9 mouse cellular contexts compared by ENCODE assay signal in genomic region chr8:26345078-26345477, GRCm38 (mm10).
DNase-seq lines count a peak whose midpoint lies in the region; ATAC-seq and TF ChIP-seq lines count a peak whose summit lies in the region.
"Had no signal": no experiment of that assay in that cellular context is flagged by ENCODE, and none has a peak within 500 bp of the region (broad histone marks: within the 10 kb centered on the region; RNA-seq: fewer than 3 reads in every experiment).

No protein-coding gene starts in this region.

- no peak overlapping the region for H3K27ac ChIP-seq in CH12.LX (ENCODE audit: insufficient read depth, low read depth)
- no peak overlapping the region for H3K27ac ChIP-seq in heart, embryonic 14.5 days (replicated peaks in 1 of 2; ENCODE audit: control insufficient read depth in 1 of 2, insufficient read depth in 1 of 2, low read depth in 2 of 2, low read length in 2 of 2)
- H3K27ac ChIP-seq: heart, embryonic 13.5 days had no signal

- in situ Hi-C loops in CH12.LX (cut with MboI; ENCODE audit: low pct_ligation_motif_present, low pct_unique_long_range_greater_than_20kb, low sequenced_read_pairs) = no loop called here

- dilution Hi-C loops in CH12.LX (cut with MboI; ENCODE audit: extremely low pct_ligation_motif_present, extremely low pct_unique_long_range_greater_than_20kb, low sequenced_read_pairs) = no loop called here

- no peak for TF ChIP-seq POLR2A in CH12.LX (IDR thresholded peaks at IDR 0.05; ENCODE audit: low read depth, low read length)
- TF ChIP-seq POLR2A in lung, adult 2 months (IDR thresholded peaks at IDR 0.05; ENCODE audit: borderline replicate concordance, extremely low read depth, low read depth, low read length) = no peak

- peak; percentile 35; the same call in 1 of the 2 replicates for ATAC-seq in heart, embryonic 14.5 days (ENCODE audit: insufficient number of reproducible peaks, insufficient read depth, low FRiP score, low read depth)

- H3K9ac ChIP-seq in CH12.LX (ENCODE audit: insufficient read depth, low read depth) = no peak overlapping the region
- H3K9ac ChIP-seq in heart, embryonic 14.5 days (ENCODE audit: low read length) = no peak overlapping the region
- H3K9ac ChIP-seq: heart, embryonic 13.5 days had no signal

- WGBS in heart, embryonic 14.5 days = 28% methylated on average over 6 of the region's 6 CpGs
- WGBS in lung, adult 2 months = 26% methylated on average over 6 of the region's 6 CpGs

- H3K79me2 ChIP-seq in CH12.LX (replicated peaks; ENCODE audit: control insufficient read depth, extremely low read depth, insufficient read depth, poor library complexity, severe bottlenecking) = no peaks in the 10 kb centered on the region

- H3K4me2 ChIP-seq in CH12.LX (ENCODE audit: insufficient read depth, low read depth, poor library complexity, severe bottlenecking) = no peak overlapping the region
- no peak overlapping the region for H3K4me2 ChIP-seq in heart, embryonic 14.5 days (ENCODE audit: low read length)
- H3K4me2 ChIP-seq: heart, embryonic 13.5 days had no signal

- TF ChIP-seq RAD21 in CH12.LX (IDR thresholded peaks at IDR 0.05; ENCODE audit: low read depth, low read length) = peak; percentile 83

- no peaks in the 10 kb centered on the region for H3K27me3 ChIP-seq in CH12.LX (replicated peaks)
- H3K27me3 ChIP-seq in heart, embryonic 14.5 days (ENCODE audit: control insufficient read depth, insufficient read depth, low read length) = no peaks in the 10 kb centered on the region; the same call in 1 of the 2 replicates

- H3K4me3 ChIP-seq in CH12.LX (replicated peaks in 1 of 3; ENCODE audit: low read depth in 2 of 3, low read length in 2 of 3, poor library complexity in 1 of 3) = no peak overlapping the region
- H3K4me3 ChIP-seq in heart, embryonic 14.5 days (ENCODE audit: control insufficient read depth in 1 of 2, insufficient read depth in 1 of 2, low read depth in 1 of 2, low read length in 2 of 2) = no peak overlapping the region
- H3K4me3 ChIP-seq in lung, adult 2 months (replicated peaks; ENCODE audit: extremely low read depth, low read depth, low read length) = no peak overlapping the region
- H3K4me3 ChIP-seq: heart, embryonic 13.5 days had no signal

- TF ChIP-seq CTCF in CH12.LX (conservative IDR thresholded peaks at IDR 0.05 in 1 of 2, IDR thresholded peaks at IDR 0.05 in 1 of 2; ENCODE audit: low read depth in 2 of 2, low read length in 2 of 2) = peak; percentile 87 to 89
- TF ChIP-seq CTCF in lung, adult 2 months (IDR thresholded peaks at IDR 0.05; ENCODE audit: insufficient read depth, low read length) = peak; percentile 91

- TF ChIP-seq EP300 in CH12.LX (IDR thresholded peaks at IDR 0.05; ENCODE audit: low read length) = no peak

- H3K36me3 ChIP-seq in CH12.LX (replicated peaks in 1 of 2; ENCODE audit: control insufficient read depth in 1 of 2, insufficient read depth in 1 of 2, low read length in 1 of 2) = no peaks in the 10 kb centered on the region
- no peaks in the 10 kb centered on the region for H3K36me3 ChIP-seq in heart, embryonic 14.5 days (ENCODE audit: control insufficient read depth, insufficient read depth, low read length)
- H3K36me3 ChIP-seq: heart, embryonic 13.5 days had no signal

- peak; percentile 63 for DNase-seq in CH12.LX (ENCODE audit: extremely low read depth)
- peak; percentile 18 for DNase-seq in adrenal gland, adult 8-10 months
- peak; percentile 79 for DNase-seq in embryo, embryonic 11 days
- peak; percentile 53 for DNase-seq in kidney, postnatal 14 days
- DNase-seq in lung, adult 2 months = peak; percentile 66
- peak; percentile 67 for DNase-seq in retina, postnatal 1 day
- DNase-seq in thymus, postnatal 4 days = peak; percentile 78

- H3K9me3 ChIP-seq in CH12.LX (replicated peaks; ENCODE audit: low read length) = no peaks in the 10 kb centered on the region
- no peaks in the 10 kb centered on the region for H3K9me3 ChIP-seq in heart, embryonic 14.5 days (ENCODE audit: control insufficient read depth, low read length)
- H3K9me3 ChIP-seq: heart, embryonic 13.5 days had no signal

- 0 out of 4 replicates have a peak, but pooled peaks cover 0 to 4% of the 10 kb centered on the region in 2 experiments for H3K4me1 ChIP-seq in CH12.LX (ENCODE audit: control insufficient read depth in 1 of 2, insufficient read depth in 2 of 2)
- H3K4me1 ChIP-seq in heart, embryonic 14.5 days (ENCODE audit: control insufficient read depth in 2 of 2, insufficient read depth in 2 of 2, low read length in 2 of 2) = no peaks in the 10 kb centered on the region
- H3K4me1 ChIP-seq in lung, adult 2 months (ENCODE audit: control insufficient read depth, insufficient read depth, low read length) = no peaks in the 10 kb centered on the region
- H3K4me1 ChIP-seq: heart, embryonic 13.5 days had no signal

TF ChIP-seq in CH12.LX, 34 proteins besides CTCF, POLR2A, EP300 and RAD21:
- TF ChIP-seq HCFC1 (IDR thresholded peaks at IDR 0.05; ENCODE audit: low read depth, low read length) (no peak), IRF4 (IDR thresholded peaks at IDR 0.05; ENCODE audit: low read depth, low read length) (peak; percentile 45; the same call in 1 of the 2 replicates), SMC3 (IDR thresholded peaks at IDR 0.05; ENCODE audit: low read depth, low read length) (peak; percentile 83), ELF1 (IDR thresholded peaks at IDR 0.05; ENCODE audit: low read depth, low read length) (0 out of 2 replicates have a peak, but pooled peaks have one; percentile 9), JUND (conservative IDR thresholded peaks at IDR 0.05; ENCODE audit: low read depth, low read length) (no peak), ZC3H11A (IDR thresholded peaks at IDR 0.05; ENCODE audit: low read depth, low read length) (peak; percentile 47)

Comparison
In these comparisons a context has a peak if more than half of its experiments do, and no peak if none do; other contexts are left out.
1. DNase-seq: peak in every context shown above with its lines; median percentile 79 in embryo, embryonic 11 days; 78 in thymus, postnatal 4 days; 67 in retina, postnatal 1 day; 66 in lung, adult 2 months; 63 in CH12.LX; 53 in kidney, postnatal 14 days; 18 in adrenal gland, adult 8-10 months.